Mouse (Mus musculus) bone marrow, adult 2 months (tissue): ENCODE measurements around the gene Oaz3.

Experiments
- CTCF ChIP-seq: fragments of 200-500 bp; IDR thresholded peaks from 2 replicates; pipeline ENCODE4 v1.5.1; 2011; ENCODE audit warnings: low read length, control low read depth; ENCODE audit not compliant: control insufficient read depth, insufficient read depth
- POLR2A ChIP-seq: fragments of 200-500 bp; IDR thresholded peaks from 2 replicates; pipeline ENCODE4 v1.6.1; 2011; ENCODE audit warnings: low read depth, mild to moderate bottlenecking, control low read depth, low read length, borderline replicate concordance; ENCODE audit not compliant: control insufficient read depth

DNA sequence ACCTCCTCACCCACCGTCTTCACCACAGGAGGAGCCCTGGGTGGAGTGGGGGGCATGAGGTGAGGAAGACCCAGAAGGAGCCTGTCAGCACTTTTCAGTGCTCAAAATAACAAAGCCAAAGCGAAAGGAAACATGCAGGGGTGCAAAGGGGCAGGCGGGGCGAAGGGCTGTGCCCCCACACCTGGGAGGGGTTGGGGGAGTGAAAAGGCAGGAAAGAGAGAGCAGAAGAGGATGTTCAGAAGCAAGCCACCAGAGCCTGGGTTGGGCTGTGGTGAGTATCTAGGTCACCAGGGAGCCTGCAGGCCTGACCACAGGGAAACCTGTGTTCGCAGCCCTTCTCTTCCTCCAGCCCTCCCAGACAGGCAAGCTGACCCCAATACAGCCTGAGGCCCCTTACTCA is 55.7 kb downstream of the Oaz3 start:
- TF ChIP-seq POLR2A = no peak
- no peak for TF ChIP-seq CTCF
